Mouse (Mus musculus): ENCODE data around the gene 9330161L09Rik.

The 9330161L09Rik gene

DNA sequence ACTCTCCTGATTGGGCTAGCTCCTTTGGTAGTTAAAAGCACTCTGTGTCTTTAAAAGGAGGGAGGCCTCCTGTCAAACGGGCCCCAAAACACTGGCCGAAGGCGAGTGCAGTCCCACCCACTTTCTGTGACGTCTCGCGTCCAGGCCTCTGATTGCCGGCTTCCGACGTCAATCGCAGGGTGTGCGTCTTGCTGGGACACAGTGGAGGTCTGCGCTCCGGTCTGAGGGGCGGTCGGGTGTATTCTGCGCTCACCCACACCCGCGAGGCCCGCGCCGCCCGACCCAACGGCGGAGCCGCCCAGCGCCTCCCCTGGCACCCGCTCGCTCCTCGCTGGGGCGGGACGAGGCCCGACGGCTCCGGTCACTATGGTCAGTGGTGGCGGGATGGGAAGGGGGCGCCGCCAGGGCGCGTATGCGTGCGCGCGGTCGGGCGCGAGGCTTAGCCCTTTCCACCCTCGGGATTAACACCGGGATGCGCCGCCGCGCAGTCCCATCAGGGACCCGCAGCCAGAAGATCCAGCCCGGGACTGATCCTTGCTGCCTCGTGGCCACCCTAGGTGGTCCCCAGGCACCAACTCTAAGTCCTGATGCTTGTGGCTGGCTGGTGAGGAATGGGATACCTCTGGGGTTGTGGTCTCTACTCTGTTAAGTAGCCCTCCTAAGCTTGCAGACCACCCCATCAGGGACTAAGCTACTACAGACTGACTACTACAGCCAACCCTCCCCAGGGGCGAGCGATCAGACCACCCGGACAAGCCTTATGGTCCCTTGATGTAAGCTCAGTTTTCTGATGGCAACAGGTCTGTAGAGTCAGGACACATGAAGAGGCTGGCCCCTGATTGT, 18.9 kb downstream of the 9330161L09Rik start, which contains the start of gene Otub2:
Gene Otub2 (plus strand): TSS at position 178 of the 843 bp plus-strand sequence.
- DNase-seq = peak; percentile 97

DNA sequence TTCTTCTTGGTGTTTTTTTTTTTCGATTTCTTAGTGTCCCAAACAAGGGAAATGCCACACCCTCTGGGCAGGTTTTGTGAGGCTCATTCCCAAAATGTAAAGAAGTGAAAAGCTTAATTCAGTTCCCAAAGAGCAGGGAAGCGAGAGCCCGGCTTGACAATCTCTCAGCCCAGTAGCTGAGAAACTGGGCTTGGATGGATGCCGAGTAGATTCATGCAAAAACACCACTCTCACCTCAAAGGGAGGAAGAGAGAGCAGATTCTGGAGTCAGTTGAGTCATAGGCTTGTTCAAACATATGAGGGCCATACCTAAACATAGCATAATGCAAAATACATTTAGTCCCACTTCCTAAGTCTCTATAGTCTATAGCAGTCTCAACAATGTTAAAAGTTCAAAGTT, 27.4 kb downstream of the 9330161L09Rik start:
- no peak for DNase-seq

DNA sequence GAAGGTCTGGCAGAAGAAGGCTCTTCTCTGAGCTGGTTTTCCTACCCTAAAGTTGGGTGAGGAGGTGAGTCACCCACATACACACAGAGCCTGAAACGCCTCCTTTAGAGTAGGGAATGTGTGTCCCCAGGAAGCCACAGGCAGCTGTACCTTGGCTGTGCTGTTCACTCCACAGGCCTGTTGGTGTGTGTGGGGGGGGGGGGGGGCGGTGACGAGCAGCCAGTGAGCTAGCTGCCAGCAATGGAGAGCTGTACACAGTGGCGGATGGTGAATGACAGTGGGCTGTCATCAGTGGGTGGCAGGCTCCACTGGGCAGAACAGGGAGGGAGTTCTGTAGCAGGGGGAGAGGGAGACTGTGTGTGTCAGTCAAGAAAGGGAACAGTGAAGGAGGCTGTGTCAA, 30.8 kb downstream of the 9330161L09Rik start:
- no peak for DNase-seq

DNA sequence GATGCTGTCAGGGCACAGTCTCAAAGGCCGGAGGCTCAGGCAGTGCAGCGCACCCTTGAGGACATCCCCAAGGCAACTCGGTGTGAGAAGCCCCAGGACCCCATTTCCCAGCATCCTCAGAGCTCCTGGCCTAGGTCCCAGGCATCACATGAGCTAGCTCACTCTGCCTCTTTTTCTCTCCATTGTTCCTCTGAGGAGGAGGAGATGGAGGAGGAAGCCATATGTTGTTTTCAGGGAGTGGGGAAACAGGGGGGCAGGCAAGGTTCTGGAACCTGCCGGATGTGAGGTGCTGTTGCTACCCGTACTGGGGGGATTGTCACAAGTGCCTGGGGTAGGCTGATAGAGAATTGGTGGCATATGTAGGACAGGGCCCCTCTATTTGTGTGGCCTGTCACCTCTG, 31.5 kb downstream of the 9330161L09Rik start:
- no peak for DNase-seq

DNA sequence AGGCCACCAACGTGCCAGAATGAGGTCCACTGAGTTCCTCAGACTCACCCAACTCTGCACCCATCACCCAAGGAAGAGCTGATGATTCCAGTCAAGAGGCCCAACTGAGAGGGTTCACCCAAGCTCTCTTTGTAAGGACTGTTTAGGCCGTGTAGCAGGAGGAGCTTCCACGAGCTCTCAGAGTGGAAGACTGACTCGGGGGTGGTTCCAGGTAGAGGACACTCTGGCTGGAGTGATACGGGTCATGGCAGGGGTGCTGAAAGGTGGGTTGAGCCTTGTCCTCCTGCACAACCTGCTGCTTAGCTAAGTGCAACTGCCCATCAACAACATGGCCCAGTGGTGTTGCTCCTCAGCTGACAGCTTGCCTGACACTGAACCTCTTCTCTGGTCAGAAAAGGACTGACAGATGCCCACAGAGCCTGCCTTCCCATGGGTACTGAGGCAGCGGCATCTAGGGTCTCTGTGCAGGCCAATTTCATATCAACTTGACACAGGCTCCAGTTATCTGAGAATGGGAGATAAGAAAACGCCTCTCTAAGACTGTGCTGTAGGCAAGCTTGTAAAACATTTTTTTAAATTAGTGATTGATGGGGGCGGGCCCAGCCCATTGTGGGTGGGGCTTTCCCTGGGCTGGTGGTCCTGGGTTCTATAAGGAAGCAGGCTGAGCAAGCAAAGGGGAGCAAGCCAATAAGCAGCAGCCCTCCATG, 33.9 kb downstream of the 9330161L09Rik start:
- DNase-seq = no peak

DNA sequence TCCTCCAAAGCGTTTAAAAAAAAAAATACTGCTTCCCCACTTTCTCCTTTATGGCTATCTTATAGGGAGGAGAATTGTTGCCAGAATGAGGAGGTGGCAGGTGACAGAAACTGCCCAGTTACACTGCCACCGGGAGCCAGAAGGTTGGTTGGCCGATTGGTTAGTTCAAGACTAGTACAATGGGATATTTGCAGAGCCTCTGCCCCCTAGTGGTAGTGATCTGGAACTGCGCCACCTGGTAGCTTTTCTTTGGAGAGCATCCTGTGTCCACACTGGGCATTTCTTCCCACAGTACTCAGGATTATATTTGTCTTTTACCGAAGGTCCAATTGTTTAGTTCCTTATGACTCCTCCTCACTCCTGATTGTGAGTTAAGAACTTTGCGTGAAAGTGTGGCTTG, 35.9 kb downstream of the 9330161L09Rik start:
- DNase-seq = peak; percentile 65

DNA sequence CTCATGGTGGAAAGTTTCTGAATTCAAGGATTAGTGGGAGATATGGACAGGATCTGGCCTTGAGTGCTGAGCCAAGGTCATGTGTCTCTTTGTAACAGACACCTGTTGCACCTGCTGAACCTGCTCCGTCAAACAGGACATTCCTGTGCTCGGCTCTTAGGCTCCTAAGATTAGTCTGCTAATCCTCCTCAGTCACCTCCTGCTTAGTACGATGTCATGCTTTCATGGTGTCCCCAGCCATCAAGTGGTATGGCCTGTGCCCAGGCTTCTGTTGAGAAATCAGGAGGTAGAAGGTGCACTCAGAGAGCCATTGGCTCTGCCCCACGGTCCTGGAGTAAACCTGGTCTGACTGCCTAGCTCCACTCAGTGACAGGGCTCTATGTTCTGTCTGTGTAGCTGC, 36.8 kb downstream of the 9330161L09Rik start:
- no peak for DNase-seq

DNA sequence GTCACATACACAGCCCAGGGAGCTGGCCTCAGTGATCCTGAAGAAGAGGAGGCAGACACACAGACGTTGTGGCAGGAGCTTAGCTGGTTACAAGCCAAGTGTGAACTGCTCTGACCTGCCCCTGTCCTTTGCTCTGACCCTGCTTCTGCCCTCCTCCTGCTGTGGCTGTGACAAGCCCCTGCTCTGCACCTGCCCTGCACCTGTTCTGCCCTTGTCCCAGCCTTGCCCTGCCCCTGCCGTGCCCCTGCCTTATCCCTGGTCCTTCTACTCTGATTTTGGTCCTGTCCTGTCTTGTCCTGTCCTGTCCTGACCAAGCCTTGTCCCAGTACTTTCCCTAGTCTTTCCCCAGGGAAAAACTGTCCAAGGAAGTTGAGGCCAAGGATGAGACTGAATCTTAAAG, 38.8 kb downstream of the 9330161L09Rik start:
- no peak for DNase-seq

DNA sequence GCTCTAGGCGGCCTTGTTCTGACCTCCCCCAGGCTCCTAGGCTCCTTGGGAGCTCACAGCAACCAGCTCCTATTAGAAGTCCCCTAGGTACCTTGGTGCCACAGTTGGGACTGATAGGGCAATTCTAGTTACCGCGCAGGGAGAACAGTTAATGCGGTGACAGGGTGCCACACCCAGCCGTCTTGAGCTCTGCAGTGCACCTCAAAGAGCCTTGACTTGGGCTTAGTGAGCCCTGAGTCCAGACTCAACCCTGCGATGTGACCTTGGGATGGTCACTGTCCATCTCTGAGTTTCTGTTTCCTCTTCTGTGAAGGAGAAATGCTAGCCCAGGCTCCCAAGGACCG, 39.3 kb downstream of the 9330161L09Rik start:
- no peak for DNase-seq

DNA sequence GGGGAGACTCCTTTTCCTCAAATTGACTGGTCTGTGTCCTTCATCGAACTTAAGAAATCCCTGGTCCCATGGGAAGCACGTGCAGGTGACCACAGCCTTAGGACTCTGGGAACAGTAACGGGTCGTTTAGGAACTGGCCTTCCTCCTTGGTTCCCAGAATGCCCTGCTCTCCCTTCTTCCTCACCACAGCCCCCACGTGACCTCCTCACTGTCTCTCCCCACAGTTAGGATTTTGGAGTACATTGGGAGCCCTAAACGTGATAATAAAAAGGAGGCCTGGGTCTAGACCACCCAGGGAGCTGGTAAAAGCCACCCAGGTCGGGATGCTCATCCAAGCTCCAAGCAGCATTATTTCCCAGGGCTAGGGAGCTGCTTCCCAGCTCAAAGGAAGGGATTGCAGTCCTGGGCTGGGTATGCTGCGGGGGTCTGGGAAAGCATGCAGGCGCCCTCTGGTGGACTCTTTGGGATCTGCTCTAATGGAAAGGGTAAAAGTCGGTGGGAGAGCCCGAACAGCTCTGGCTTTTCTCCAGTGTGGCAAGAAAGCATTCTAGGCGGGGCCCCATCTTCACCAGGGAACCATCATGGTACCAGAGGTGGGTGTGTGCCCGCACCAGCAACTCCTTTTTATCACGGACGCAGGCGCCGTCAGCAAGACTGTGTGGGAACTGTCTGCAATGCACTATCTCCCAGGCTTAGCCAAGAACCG, 39.8 kb downstream of the 9330161L09Rik start:
- DNase-seq = peak; percentile 83

DNA sequence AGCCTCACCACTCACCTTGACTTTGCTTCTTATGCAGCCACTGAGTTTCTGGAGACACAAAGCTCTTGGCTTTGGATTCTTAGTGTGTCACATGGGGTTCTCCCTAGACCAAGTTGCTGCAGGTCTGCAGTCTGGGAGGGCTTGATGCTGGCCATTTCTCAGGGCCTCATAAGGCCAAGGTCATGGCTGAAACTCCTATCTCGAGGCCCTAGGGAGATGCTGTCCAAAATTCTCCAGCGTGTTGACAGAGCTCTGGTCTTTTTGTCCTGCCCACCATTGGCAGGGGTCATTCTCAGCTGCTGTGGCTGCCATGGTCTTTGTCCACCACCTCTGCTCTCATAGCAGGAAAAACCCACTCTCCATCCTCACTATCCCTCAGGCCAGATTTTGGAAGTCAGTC, 40.4 kb downstream of the 9330161L09Rik start:
- no peak for DNase-seq

DNA sequence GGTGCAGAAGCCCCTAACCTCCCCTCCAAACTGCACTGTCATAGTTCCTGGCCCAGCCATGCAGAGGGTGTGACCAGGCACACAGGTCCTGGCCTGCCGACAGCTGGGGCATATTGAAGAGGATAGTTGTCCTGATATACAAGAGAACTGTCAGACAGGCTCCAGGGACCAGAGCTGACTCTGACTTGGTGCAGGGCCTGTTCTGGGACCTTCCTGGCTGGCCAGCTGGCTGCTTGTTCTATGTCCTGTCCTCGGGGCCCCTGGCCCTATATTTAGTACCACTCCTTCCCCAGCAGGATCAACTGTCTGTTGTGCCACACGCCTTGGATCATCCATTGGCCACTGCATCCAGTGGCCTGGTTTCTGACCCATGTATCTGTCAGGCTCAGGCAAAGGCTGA, 45.3 kb downstream of the 9330161L09Rik start:
- no peak for DNase-seq

DNA sequence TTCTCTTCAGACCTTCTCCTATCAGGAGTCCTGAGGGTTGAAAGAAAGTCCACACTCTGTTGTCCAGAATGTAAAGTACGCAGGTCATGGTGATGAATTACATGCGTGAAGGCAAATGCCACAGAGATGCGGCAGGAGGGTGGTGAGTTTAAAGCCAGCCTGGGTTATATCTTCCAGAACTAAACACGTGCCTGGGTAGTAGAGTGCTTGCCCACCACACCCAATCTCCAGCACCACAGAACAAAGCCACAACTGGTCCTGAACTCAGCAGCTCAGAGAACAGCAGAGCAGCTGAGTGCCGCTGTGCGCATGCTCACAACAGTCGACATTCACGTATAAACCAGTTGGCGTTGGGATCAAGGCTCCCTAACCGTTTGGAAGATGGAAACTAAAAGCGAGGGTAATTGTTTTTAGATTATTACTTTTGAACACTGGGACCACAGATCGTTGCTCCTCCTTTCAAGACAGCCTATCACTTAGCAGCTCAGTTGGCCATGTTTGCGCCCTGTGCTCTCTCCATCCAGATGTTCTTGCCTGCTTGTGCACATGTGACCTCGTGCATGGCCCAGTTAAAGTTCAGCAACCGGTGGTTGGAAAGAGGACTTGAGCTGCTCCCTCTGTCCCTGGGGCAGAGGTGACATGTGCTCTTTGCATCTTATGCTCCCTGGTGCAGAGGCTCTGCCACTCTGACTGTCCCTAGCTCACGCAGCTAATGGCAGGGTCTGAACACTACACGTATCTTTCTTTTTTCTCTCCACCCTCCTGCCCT, 45.9 kb downstream of the 9330161L09Rik start:
- no peak for DNase-seq

DNA sequence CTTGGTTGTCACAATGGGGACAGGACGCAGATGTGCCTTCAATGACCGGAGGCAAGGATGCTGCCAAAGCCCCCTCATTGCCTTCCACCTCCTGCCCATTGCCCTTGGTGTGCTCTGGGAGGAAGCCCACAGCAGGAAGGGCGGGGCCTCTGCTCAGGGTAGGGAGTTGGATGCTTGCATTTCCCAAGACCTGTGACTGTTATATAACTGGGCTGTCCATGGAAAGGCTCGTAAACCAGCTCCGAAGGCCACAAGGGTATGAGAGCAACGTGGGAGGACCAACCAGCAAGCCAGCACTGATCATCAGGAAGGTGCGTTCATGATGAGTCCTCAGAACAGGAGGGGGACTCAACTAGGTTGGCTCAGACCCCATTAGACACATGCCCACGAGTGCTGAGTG, 46.8 kb downstream of the 9330161L09Rik start:
- no peak for DNase-seq

DNA sequence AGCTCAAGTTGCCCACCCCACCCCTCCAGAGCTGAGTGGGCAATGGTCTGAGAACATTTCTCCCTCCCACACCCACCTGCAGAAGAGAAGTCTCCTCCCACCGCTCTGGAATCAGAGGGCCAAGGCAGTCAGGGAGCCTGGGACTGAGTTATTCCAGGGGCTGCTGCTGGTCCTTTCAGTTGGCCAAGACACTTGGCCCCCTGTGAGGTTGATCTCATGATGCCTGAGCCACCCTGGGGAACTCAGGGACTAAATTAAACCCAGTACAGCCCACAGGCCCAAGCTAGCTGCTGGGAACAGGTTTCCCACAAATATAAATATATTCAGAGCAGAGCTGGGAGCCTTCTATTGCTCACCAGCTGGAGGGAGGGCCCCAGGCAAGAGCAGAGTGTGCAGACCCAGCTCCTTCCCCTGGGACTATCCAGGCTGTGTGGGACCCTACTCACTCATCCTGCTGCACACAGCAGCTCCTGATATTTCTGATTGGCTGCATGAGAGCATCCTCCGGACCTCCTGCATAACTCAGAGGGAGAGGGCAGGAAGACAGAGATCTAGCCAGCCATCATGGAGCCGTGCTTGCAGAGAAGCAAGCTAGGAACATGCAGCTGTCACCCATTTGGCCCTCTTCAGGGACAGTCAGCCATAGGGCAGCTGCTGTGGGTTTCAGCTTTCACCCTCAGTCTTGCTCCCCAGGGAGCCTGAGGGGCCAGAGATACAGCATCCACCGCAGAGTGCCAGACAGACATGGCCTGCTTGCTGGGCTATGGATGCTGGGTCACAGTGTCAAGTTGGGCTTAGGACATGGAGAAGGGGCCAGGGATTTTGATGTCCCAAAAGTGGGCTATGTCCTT, 48.4 kb downstream of the 9330161L09Rik start:
- no peak for DNase-seq

DNA sequence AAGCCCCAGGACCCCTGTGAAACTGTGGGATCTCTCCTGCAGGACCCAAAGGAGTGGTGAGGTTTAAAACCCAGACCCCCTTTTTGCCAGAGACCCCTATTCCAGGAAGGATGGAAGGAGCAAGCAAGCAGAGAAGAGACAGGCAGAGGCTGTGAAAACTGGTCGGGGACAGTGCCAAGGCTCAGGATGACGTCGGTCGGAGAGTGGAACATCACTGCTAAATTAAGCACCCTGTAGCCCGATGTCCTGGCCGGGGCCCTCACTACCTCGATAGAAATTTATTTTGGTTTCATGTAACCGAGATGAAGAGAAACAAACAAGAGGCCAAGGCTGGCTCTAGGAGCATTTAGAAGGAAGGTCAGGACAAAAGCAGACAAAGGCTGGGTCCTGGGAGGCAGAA, 49.4 kb downstream of the 9330161L09Rik start:
- DNase-seq = no peak

All from embryo, embryonic 11 days (tissue).